Mouse (Mus musculus): ENCODE measurements at regions not wholly inside any gene's neighbourhood (a gene's known extent, or its start where the extent isn't known, plus 50 kb on each side); places are given as distances from the start of the nearest gene placed in this dataset.

DNA sequence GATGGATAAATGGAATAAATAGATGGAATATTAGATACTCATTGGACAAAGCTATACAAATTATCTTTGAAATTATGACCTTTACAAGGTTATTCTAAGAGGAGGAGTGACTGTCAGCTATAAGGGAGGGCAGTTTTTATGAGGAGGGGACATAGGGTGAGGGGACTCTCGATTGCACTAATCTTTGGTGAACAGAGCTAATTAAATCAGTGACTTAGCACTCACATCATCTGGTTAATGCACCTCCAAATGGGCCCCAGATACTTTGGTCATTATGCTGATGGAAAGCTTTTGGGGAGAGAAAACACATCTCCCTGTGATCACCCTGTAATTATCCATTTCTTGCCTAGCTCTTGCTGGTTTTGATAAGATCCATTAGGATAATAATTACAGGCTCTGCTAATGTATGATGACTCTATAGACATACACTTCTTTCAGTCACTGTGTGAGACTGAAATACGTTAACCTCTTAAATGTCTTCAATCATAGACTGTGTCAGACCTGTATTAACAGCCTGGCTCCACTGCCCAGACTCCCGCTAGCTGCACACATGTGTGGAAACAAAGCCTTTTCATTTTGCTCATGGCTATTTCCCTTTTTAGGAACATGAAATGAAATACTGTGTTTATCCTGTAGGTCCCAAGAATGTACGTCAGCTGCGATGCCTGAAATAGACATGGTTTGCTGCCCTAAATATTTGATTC lies 229.2 kb upstream of the Trib2 start:
- TF ChIP-seq CTCF (IDR thresholded peaks at IDR 0.05; ENCODE audit: low read depth, low read length), result no peak
- no peak for TF ChIP-seq POLR2A (IDR thresholded peaks at IDR 0.05; ENCODE audit: borderline replicate concordance, low read depth, low read length)
